Mouse (Mus musculus): ENCODE results near the gene Tmem132d.

Tmem132d gene

GRCm38 (mm10) chr5:128404223-128404622 lies 28.7 kb downstream of the Tmem132d start:
- no peak for DNase-seq

- no peak for DNase-seq
Observed at GRCm38 (mm10) chr5:128392372-128392771, 40.5 kb downstream of the Tmem132d start.

GRCm38 (mm10) chr5:128389665-128390064 lies 43.2 kb downstream of the Tmem132d start:
- no peak for DNase-seq

- no peak for DNase-seq
Observed at GRCm38 (mm10) chr5:128388358-128389141, 44.3 kb downstream of the Tmem132d start.

GRCm38 (mm10) chr5:128369814-128370213 lies 63.1 kb downstream of the Tmem132d start:
- no peak for DNase-seq

GRCm38 (mm10) chr5:128369111-128369510 lies 63.8 kb downstream of the Tmem132d start:
- DNase-seq, result no peak

- peak; percentile 57 for DNase-seq
Observed at GRCm38 (mm10) chr5:128365261-128365985, 67.5 kb downstream of the Tmem132d start.

GRCm38 (mm10) chr5:128360946-128361675 lies 71.8 kb downstream of the Tmem132d start:
- peak; percentile 57 for DNase-seq

GRCm38 (mm10) chr5:128348835-128349234 lies 84.0 kb downstream of the Tmem132d start:
- no peak for DNase-seq

- no peak for DNase-seq
Observed at GRCm38 (mm10) chr5:128336841-128337240, 96.0 kb downstream of the Tmem132d start.

- no peak for DNase-seq
Observed at GRCm38 (mm10) chr5:128332766-128333165, 100.1 kb downstream of the Tmem132d start.

- no peak for DNase-seq
Observed at GRCm38 (mm10) chr5:128330351-128330750, 102.5 kb downstream of the Tmem132d start.

- DNase-seq, result no peak
Observed at GRCm38 (mm10) chr5:128302387-128302786, 130.5 kb downstream of the Tmem132d start.

- no peak for DNase-seq
Observed at GRCm38 (mm10) chr5:128291191-128291590, 141.7 kb downstream of the Tmem132d start.

- DNase-seq, result no peak
Observed at GRCm38 (mm10) chr5:128273255-128273654, 159.6 kb downstream of the Tmem132d start.

- peak; percentile 25 for DNase-seq
Observed at GRCm38 (mm10) chr5:128267366-128267765, 165.5 kb downstream of the Tmem132d start.

GRCm38 (mm10) chr5:128244219-128244618 lies 188.7 kb downstream of the Tmem132d start:
- DNase-seq, result no peak

GRCm38 (mm10) chr5:128236638-128237335 lies 196.1 kb downstream of the Tmem132d start:
- DNase-seq, result no peak

GRCm38 (mm10) chr5:128235611-128236010 lies 197.3 kb downstream of the Tmem132d start:
- no peak for DNase-seq

GRCm38 (mm10) chr5:128233101-128233500 lies 199.8 kb downstream of the Tmem132d start:
- DNase-seq, result no peak

- no peak for DNase-seq
Observed at GRCm38 (mm10) chr5:128218281-128218680, 214.6 kb downstream of the Tmem132d start.

GRCm38 (mm10) chr5:128211125-128211524 lies 221.8 kb downstream of the Tmem132d start:
- DNase-seq, result peak; percentile 40

GRCm38 (mm10) chr5:128205716-128206115 lies 227.2 kb downstream of the Tmem132d start:
- no peak for DNase-seq

Measured in right cerebral cortex, adult 18-20 months (tissue).